Mouse (Mus musculus) heart, postnatal 4 days (tissue): ENCODE data around the gene Mef2b. TPM values are rescaled to one million over a fixed set of nuclear protein-coding genes. Genes with fewer than 3 reads are reported as not detected.

Source experiments
- DNase-seq: peaks from one replicate; pipeline ENCODE4 v3.0.0; 2021
- total RNA-seq, 2 experiments: library from RNA; stranded (reverse); gene quantifications; 2 replicates each; pipeline ENCODE4 v1.2.3; 2021

Gene Mef2b
- total RNA-seq, 2 experiments from 2014 or later: 0.20 to 0.21 TPM

GRCm38 (mm10) chr8:70134931-70135330 lies 4.6 kb upstream of the Mef2b start:
- no peak for DNase-seq

- DNase-seq: no peak
These were observed 2.9 kb upstream of the Mef2b start for GRCm38 (mm10) chr8:70136591-70136990.

GRCm38 (mm10) chr8:70137890-70138289 lies 1.6 kb upstream of the Mef2b start:
- no peak for DNase-seq

GRCm38 (mm10) chr8:70139981-70140380 lies 470 bp downstream of the Mef2b start:
- no peak for DNase-seq

GRCm38 (mm10) chr8:70147678-70148607 lies 8.4 kb downstream of the Mef2b start:
- DNase-seq: no peak

- DNase-seq: no peak
These were observed 10.6 kb downstream of the Mef2b start for GRCm38 (mm10) chr8:70150158-70150557.

- peak; percentile 81 for DNase-seq
These were observed 13.2 kb downstream of the Mef2b start for GRCm38 (mm10) chr8:70152537-70153257.

- DNase-seq: no peak
These were observed 17.8 kb downstream of the Mef2b start for GRCm38 (mm10) chr8:70157240-70157800.

GRCm38 (mm10) chr8:70158069-70158853 lies 18.8 kb downstream of the Mef2b start:
- peak; percentile 81 for DNase-seq

- DNase-seq: no peak
These were observed 19.7 kb downstream of the Mef2b start for GRCm38 (mm10) chr8:70159211-70159610.

GRCm38 (mm10) chr8:70160015-70160414 lies 20.5 kb downstream of the Mef2b start:
- DNase-seq: no peak

GRCm38 (mm10) chr8:70163316-70163715 lies 23.8 kb downstream of the Mef2b start:
- DNase-seq: no peak

GRCm38 (mm10) chr8:70166504-70167110 lies 27.1 kb downstream of the Mef2b start:
- peak; percentile 84 for DNase-seq

GRCm38 (mm10) chr8:70170116-70170515 lies 30.6 kb downstream of the Mef2b start:
- no peak for DNase-seq

GRCm38 (mm10) chr8:70170748-70171147 lies 31.2 kb downstream of the Mef2b start:
- no peak for DNase-seq

- no peak for DNase-seq
These were observed 31.7 kb downstream of the Mef2b start for GRCm38 (mm10) chr8:70171240-70171639.

- peak; percentile 92 for DNase-seq
These were observed 32.7 kb downstream of the Mef2b start, which contains the start of gene Tmem161a for GRCm38 (mm10) chr8:70172043-70172681. Gene Tmem161a, plus strand, starts transcription at chr8:70172356.

- DNase-seq: no peak
These were observed 33.8 kb downstream of the Mef2b start for GRCm38 (mm10) chr8:70173320-70173719.

- peak; percentile 46 for DNase-seq
These were observed 34.6 kb downstream of the Mef2b start for GRCm38 (mm10) chr8:70174079-70174478.

- no peak for DNase-seq
These were observed 38.7 kb downstream of the Mef2b start for GRCm38 (mm10) chr8:70178231-70178630.

- DNase-seq: no peak
These were observed 39.6 kb downstream of the Mef2b start for GRCm38 (mm10) chr8:70179082-70179481.
